In the genomic region with DNA sequence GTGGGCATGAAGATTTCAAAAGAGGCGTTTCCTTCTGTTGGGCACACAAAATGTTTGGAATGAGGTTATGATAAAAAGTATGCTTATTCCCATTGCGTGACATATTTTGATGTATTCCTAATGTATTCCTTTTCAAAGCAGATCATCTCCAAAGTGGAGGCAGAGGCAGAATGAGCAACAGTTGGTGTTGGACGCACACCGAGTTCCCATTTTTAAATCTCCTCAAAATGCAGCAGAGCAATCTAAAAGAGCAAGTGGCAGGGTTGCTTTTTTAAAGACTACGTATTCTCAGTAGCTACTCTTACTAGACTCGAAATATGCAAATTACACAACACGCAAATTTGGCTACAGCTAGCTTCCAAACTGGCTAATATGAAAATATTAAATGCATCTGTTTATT, we compare ENCODE assay signal across 29 mouse cellular contexts.
DNase-seq lines count a peak whose midpoint lies in the region; ATAC-seq lines count a peak whose summit lies in the region.
"Had no signal": no experiment of that assay in that cellular context is flagged by ENCODE, and none has a peak within 500 bp of the region (broad histone marks: within the 10 kb centered on the region; RNA-seq: fewer than 3 reads in every experiment).

No protein-coding gene starts in this region.

- H3K4me3 ChIP-seq in heart, embryonic 11.5 days (ENCODE audit: low read depth, low read length) = no peak overlapping the region
- H3K4me3 ChIP-seq in hindbrain, embryonic 16.5 days (ENCODE audit: low read length) = no peak overlapping the region
- H3K4me3 ChIP-seq: embryonic facial prominence, embryonic 12.5 days; forebrain, embryonic 12.5 days; gastrocnemius, adult 2 months; hindbrain, embryonic 15.5 days; intestine, embryonic 15.5 days; midbrain, embryonic 10.5 days; myocyte; neural tube, embryonic 13.5 days had no signal

- no peak for ATAC-seq in heart, embryonic 11.5 days (replicated peaks; ENCODE audit: insufficient number of reproducible peaks, low FRiP score, low TSS enrichment)
- ATAC-seq in hindbrain, embryonic 16.5 days = no peak
- ATAC-seq: intestine, embryonic 15.5 days; midbrain, embryonic 16.5 days; Patski had no signal

- intact Hi-C loops in heart, postnatal 14 days (cut with DNase I) = no loop called here

- no peaks in the 10 kb centered on the region for H3K27me3 ChIP-seq in heart, embryonic 11.5 days (ENCODE audit: control insufficient read depth, insufficient read depth, low read length)
- no peaks in the 10 kb centered on the region for H3K27me3 ChIP-seq in hindbrain, embryonic 16.5 days (replicated peaks; ENCODE audit: control insufficient read depth, insufficient read depth, low read length)
- H3K27me3 ChIP-seq: embryonic facial prominence, embryonic 12.5 days; forebrain, embryonic 12.5 days; hindbrain, embryonic 15.5 days; intestine, embryonic 15.5 days; neural tube, embryonic 13.5 days had no signal

- no peaks in the 10 kb centered on the region for H3K4me1 ChIP-seq in heart, embryonic 11.5 days (ENCODE audit: control insufficient read depth, insufficient read depth, low read length)
- H3K4me1 ChIP-seq in hindbrain, embryonic 16.5 days (ENCODE audit: control insufficient read depth, insufficient read depth, low read depth, low read length) = no peaks in the 10 kb centered on the region
- H3K4me1 ChIP-seq: embryonic facial prominence, embryonic 12.5 days; forebrain, embryonic 12.5 days; hindbrain, embryonic 15.5 days; intestine, embryonic 15.5 days; midbrain, embryonic 10.5 days; neural tube, embryonic 13.5 days had no signal

- no peak overlapping the region for H3K4me2 ChIP-seq in heart, embryonic 11.5 days
- no peak overlapping the region for H3K4me2 ChIP-seq in hindbrain, embryonic 16.5 days (ENCODE audit: low read length)
- H3K4me2 ChIP-seq: embryonic facial prominence, embryonic 12.5 days; forebrain, embryonic 12.5 days; hindbrain, embryonic 15.5 days; intestine, embryonic 15.5 days; liver, embryonic 11.5 days; neural tube, embryonic 13.5 days had no signal

- no peaks in the 10 kb centered on the region for H3K9me3 ChIP-seq in heart, embryonic 11.5 days (replicated peaks; ENCODE audit: control insufficient read depth, low read length)
- H3K9me3 ChIP-seq in hindbrain, embryonic 16.5 days (ENCODE audit: control insufficient read depth, low read length) = no peaks in the 10 kb centered on the region
- H3K9me3 ChIP-seq: embryonic facial prominence, embryonic 12.5 days; forebrain, embryonic 12.5 days; hindbrain, embryonic 15.5 days; intestine, embryonic 15.5 days; midbrain, embryonic 10.5 days; neural tube, embryonic 13.5 days had no signal

- no peaks in the 10 kb centered on the region for H3K36me3 ChIP-seq in heart, embryonic 11.5 days (ENCODE audit: control insufficient read depth, insufficient read depth, low read length)
- H3K36me3 ChIP-seq in hindbrain, embryonic 16.5 days (ENCODE audit: control insufficient read depth, insufficient read depth, low read length) = no peaks in the 10 kb centered on the region
- H3K36me3 ChIP-seq: embryonic facial prominence, embryonic 12.5 days; forebrain, embryonic 12.5 days; G1E; hindbrain, embryonic 15.5 days; intestine, embryonic 15.5 days; midbrain, embryonic 10.5 days; neural tube, embryonic 13.5 days had no signal

- peak; percentile 15 to 47 for DNase-seq in frontal cortex, postnatal 36 days (ENCODE audit: low spot score in 2 of 2)
- DNase-seq in frontal cortex, postnatal 25 days (ENCODE audit: low spot score in 2 of 2) = no peak
- DNase-seq in brain, adult 2 months (ENCODE audit: low read depth, low spot score) = peak; percentile 34
- peak; percentile 18 to 51 for DNase-seq in layer of hippocampus, adult 8-10 months (ENCODE audit: low spot score in 2 of 2)
- DNase-seq in right cerebral cortex, postnatal 14 days = peak; percentile 8
- no peak for DNase-seq in heart, postnatal 14 days
- DNase-seq: adrenal gland, adult 2 months; cerebellum, adult 11-12 months; cerebellum, postnatal 10 days; gastrocnemius, adult 2 months; kidney, adult 8-10 months; kidney, postnatal 14 days; lung, adult 18-20 months; lung, postnatal 10 days; retina, postnatal 1 day; thymus, postnatal 25 days had no signal

- WGBS in heart, embryonic 11.5 days (ENCODE audit: insufficient replicate concordance) = 89% methylated on average over 7 of the region's 7 CpGs
- 96% methylated on average over 7 of the region's 7 CpGs for WGBS in hindbrain, embryonic 16.5 days

- H3K9ac ChIP-seq in heart, embryonic 11.5 days (ENCODE audit: low read depth, low read length) = no peak overlapping the region
- no peak overlapping the region for H3K9ac ChIP-seq in hindbrain, embryonic 16.5 days (ENCODE audit: low read depth, low read length)
- H3K9ac ChIP-seq: embryonic facial prominence, embryonic 12.5 days; forebrain, embryonic 12.5 days; hindbrain, embryonic 15.5 days; intestine, embryonic 15.5 days; neural tube, embryonic 13.5 days had no signal

- no peak overlapping the region for H3K27ac ChIP-seq in heart, embryonic 11.5 days (ENCODE audit: low read depth, low read length)
- H3K27ac ChIP-seq in hindbrain, embryonic 16.5 days (ENCODE audit: low read depth, low read length) = no peak overlapping the region
- H3K27ac ChIP-seq: embryonic facial prominence, embryonic 12.5 days; forebrain, embryonic 12.5 days; gastrocnemius, adult 2 months; hindbrain, embryonic 15.5 days; intestine, embryonic 15.5 days; midbrain, embryonic 10.5 days; neural tube, embryonic 13.5 days had no signal

Comparison
In these comparisons a context has a peak if more than half of its experiments do, and no peak if none do; other contexts are left out.
1. DNase-seq: peak in frontal cortex, postnatal 36 days (2 of 2), brain, adult 2 months (single experiment), layer of hippocampus, adult 8-10 months (2 of 2) and right cerebral cortex, postnatal 14 days (single experiment); none in frontal cortex, postnatal 25 days (0 of 2) and heart, postnatal 14 days (0 of 2).